ENCODE assay signal across 31 mouse cellular contexts in the genomic region with DNA sequence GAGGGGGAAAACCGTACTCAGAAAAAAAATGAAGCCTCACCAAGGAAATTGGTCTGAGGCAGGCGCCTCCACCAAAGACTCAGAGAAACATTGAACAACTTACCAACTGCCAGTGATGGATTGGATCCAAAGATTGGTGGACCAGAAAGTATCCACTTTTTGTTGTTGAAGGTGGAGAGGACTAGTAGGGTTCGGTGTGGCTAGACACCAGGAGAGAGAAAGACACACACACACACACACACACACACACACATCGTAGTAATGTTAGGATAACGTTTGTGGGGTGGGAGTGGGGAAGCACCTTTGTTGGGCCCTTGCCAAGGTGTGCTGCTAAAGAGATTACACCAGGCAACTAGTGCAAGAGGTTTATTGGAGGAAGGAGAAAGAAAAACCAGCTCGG. TPM values are rescaled to one million over a fixed set of nuclear protein-coding genes. Genes with fewer than 3 reads are reported as not detected.
DNase-seq lines count a peak whose midpoint lies in the region; ATAC-seq lines count a peak whose summit lies in the region.
"Had no signal": no experiment of that assay in that cellular context is flagged by ENCODE, and none has a peak within 500 bp of the region (broad histone marks: within the 10 kb centered on the region; RNA-seq: fewer than 3 reads in every experiment).

No protein-coding gene starts in this region.

- H3K4me2 ChIP-seq in liver, embryonic 13.5 days, result no peak overlapping the region
- H3K4me2 ChIP-seq: forebrain, embryonic 13.5 days; heart, embryonic 15.5 days; limb, embryonic 12.5 days; stomach, embryonic 15.5 days had no signal

- peak overlapping the region; percentile 29; the same call in 1 of the 2 replicates for H3K27ac ChIP-seq in liver, embryonic 13.5 days
- no peak overlapping the region for H3K27ac ChIP-seq in heart, embryonic 10.5 days
- H3K27ac ChIP-seq: forebrain, embryonic 13.5 days; limb, embryonic 12.5 days had no signal

- no peaks in the 10 kb centered on the region for H3K9me3 ChIP-seq in liver, embryonic 13.5 days (replicated peaks)
- H3K9me3 ChIP-seq in heart, embryonic 10.5 days, result no peaks in the 10 kb centered on the region
- H3K9me3 ChIP-seq: forebrain, embryonic 13.5 days; heart, embryonic 15.5 days; limb, embryonic 12.5 days; stomach, embryonic 15.5 days had no signal

- intact Hi-C loops in left cerebral cortex, postnatal 4 days (cut with DNase I), result no loop called here

- no peaks in the 10 kb centered on the region for H3K27me3 ChIP-seq in liver, embryonic 13.5 days
- no peaks in the 10 kb centered on the region for H3K27me3 ChIP-seq in heart, embryonic 10.5 days (ENCODE audit: insufficient read depth, poor library complexity, severe bottlenecking)
- H3K27me3 ChIP-seq: forebrain, embryonic 13.5 days; heart, embryonic 15.5 days; limb, embryonic 12.5 days; stomach, embryonic 15.5 days had no signal

- ATAC-seq in liver, embryonic 13.5 days (ENCODE audit: low read depth), result no peak
- ATAC-seq: forebrain, embryonic 13.5 days; hindbrain, embryonic 16.5 days; lung, postnatal 0 days had no signal

- DNase-seq in kidney, adult 18-20 months, result peak; percentile 52
- no peak for DNase-seq in kidney, postnatal 10 days
- no peak for DNase-seq in liver, embryonic 13.5 days
- no peak for DNase-seq in liver
- DNase-seq in kidney, postnatal 36 days, result peak; percentile 67 to 78
- DNase-seq in heart, embryonic 10.5 days (ENCODE audit: low spot score), result no peak
- no peak for DNase-seq in left cerebral cortex, postnatal 4 days
- DNase-seq: adrenal gland, postnatal 36 days; cerebellum, adult 2 months; cerebellum, postnatal 36 days; gastrocnemius, postnatal 14 days; layer of hippocampus, adult 9-11 months; lung, adult 18-20 months; lung, postnatal 4 days; midbrain, embryonic 14.5 days; right cerebral cortex, postnatal 25 days had no signal

- H3K36me3 ChIP-seq in liver, embryonic 13.5 days, result no peaks in the 10 kb centered on the region
- H3K36me3 ChIP-seq in heart, embryonic 10.5 days, result no peaks in the 10 kb centered on the region
- H3K36me3 ChIP-seq: heart, embryonic 15.5 days; limb, embryonic 12.5 days; stomach, embryonic 15.5 days had no signal

- peaks cover 20% of the 10 kb centered on the region; the same call in 1 of the 2 replicates for H3K4me1 ChIP-seq in liver, embryonic 13.5 days (replicated peaks)
- peaks cover 6% of the 10 kb centered on the region for H3K4me1 ChIP-seq in heart, embryonic 10.5 days
- H3K4me1 ChIP-seq: forebrain, embryonic 13.5 days; stomach, embryonic 15.5 days had no signal

- 62% methylated on average over 6 of the region's 6 CpGs for WGBS in liver, embryonic 13.5 days (ENCODE audit: insufficient replicate concordance)
- WGBS in heart, embryonic 10.5 days, result 82% methylated on average over 6 of the region's 6 CpGs

- no peak overlapping the region for H3K9ac ChIP-seq in liver, embryonic 13.5 days
- H3K9ac ChIP-seq: forebrain, embryonic 13.5 days; heart, embryonic 15.5 days; limb, embryonic 12.5 days; stomach, embryonic 15.5 days had no signal

- no peak overlapping the region for H3K4me3 ChIP-seq in liver, embryonic 13.5 days (replicated peaks)
- no peak overlapping the region for H3K4me3 ChIP-seq in heart, embryonic 10.5 days
- H3K4me3 ChIP-seq: forebrain, embryonic 13.5 days; heart, embryonic 15.5 days; limb, embryonic 12.5 days; stomach, embryonic 15.5 days had no signal

RNA-seq across cellular contexts. Expression of a gene that starts 0.6 kb away (rescaled TPM):
- 0.05 TPM in 1 of 2 replicates, not detected in the other for polyA plus RNA-seq in liver, embryonic 13.5 days (2015; fragmentation: Nextera tagmentation; extraction: Ambion mirVana)
- polyA plus RNA-seq in heart, embryonic 10.5 days (2016; fragmentation: Nextera tagmentation; extraction: Ambion mirVana), result not detected in 2 replicates
- total RNA-seq in left cerebral cortex, postnatal 4 days (2021), result not detected
- total RNA-seq: adrenal gland, adult 18-20 months; adrenal gland, postnatal 36 days; gastrocnemius, postnatal 14 days; granulocyte monocyte progenitor cell, adult 5-6 weeks; heart, postnatal 25 days; left cerebral cortex, postnatal 10 days; monocyte, adult 5-6 weeks had no signal
- polyA plus RNA-seq: cerebellum, adult 2 months; embryonic facial prominence, embryonic 11.5 days; forebrain, embryonic 13.5 days; heart, embryonic 15.5 days; hindbrain, embryonic 11.5 days; hindbrain, embryonic 16.5 days; large intestine, adult 2 months; limb, embryonic 12.5 days; lung, postnatal 0 days; midbrain, embryonic 14.5 days; neural tube, embryonic 14.5 days had no signal

RNA-seq across cellular contexts. Expression of a gene that starts 27.8 kb away (rescaled TPM):
- 2.3 and 3.1 TPM in 2 replicates for polyA plus RNA-seq in liver, embryonic 13.5 days (2015; fragmentation: Nextera tagmentation; extraction: Ambion mirVana)
- not detected in 2 replicates for polyA plus RNA-seq in heart, embryonic 10.5 days (2016; fragmentation: Nextera tagmentation; extraction: Ambion mirVana)
- under 1 TPM in 1 of 2 experiments, not detected in 1; 0.10 TPM for total RNA-seq in left cerebral cortex, postnatal 4 days (2021)
- total RNA-seq: gastrocnemius, postnatal 14 days; granulocyte monocyte progenitor cell, adult 5-6 weeks; heart, postnatal 25 days; monocyte, adult 5-6 weeks had no signal
- polyA plus RNA-seq: embryonic facial prominence, embryonic 11.5 days; forebrain, embryonic 13.5 days; heart, embryonic 15.5 days; hindbrain, embryonic 11.5 days; hindbrain, embryonic 16.5 days; large intestine, adult 2 months; limb, embryonic 12.5 days; lung, postnatal 0 days; midbrain, embryonic 14.5 days; neural tube, embryonic 14.5 days had no signal

RNA-seq across cellular contexts. Expression of a gene that starts 47.8 kb away (rescaled TPM):
- polyA plus RNA-seq in liver, embryonic 13.5 days (2015; fragmentation: Nextera tagmentation; extraction: Ambion mirVana), result 0.06 and 0.07 TPM in 2 replicates
- polyA plus RNA-seq in heart, embryonic 10.5 days (2016; fragmentation: Nextera tagmentation; extraction: Ambion mirVana), result 0.10 TPM in 1 of 2 replicates, not detected in the other
- not detected for total RNA-seq in left cerebral cortex, postnatal 4 days (2021)
- total RNA-seq: gastrocnemius, postnatal 14 days; granulocyte monocyte progenitor cell, adult 5-6 weeks; heart, postnatal 25 days; left cerebral cortex, postnatal 10 days; monocyte, adult 5-6 weeks had no signal
- polyA plus RNA-seq: cerebellum, adult 2 months; embryonic facial prominence, embryonic 11.5 days; forebrain, embryonic 13.5 days; heart, embryonic 15.5 days; hindbrain, embryonic 11.5 days; hindbrain, embryonic 16.5 days; limb, embryonic 12.5 days; lung, postnatal 0 days; midbrain, embryonic 14.5 days had no signal

Comparison
In these comparisons a context has a peak if more than half of its experiments do, and no peak if none do; other contexts are left out.
1. DNase-seq: peak in kidney, adult 18-20 months (single experiment) and kidney, postnatal 36 days (2 of 2); none in kidney, postnatal 10 days (single experiment), liver, embryonic 13.5 days (single experiment), liver (single experiment), heart, embryonic 10.5 days (single experiment) and left cerebral cortex, postnatal 4 days (single experiment).